Mouse (Mus musculus) ES-E14 (cell line): ENCODE measurements around the gene Pgam1. TPM values are rescaled to one million over a fixed set of nuclear protein-coding genes. Genes with fewer than 3 reads are reported as not detected.
A peak's percentile ranks its signal among the peaks of the same experiment; 100 is the strongest.

Experiments used
- DNase-seq: peaks from one replicate; pipeline ENCODE4 v3.0.0-alpha.2; 2013; ENCODE audit warnings: low read depth, low spot score
- H3K27ac ChIP-seq: 2 replicates; pipeline ENCODE4 v1.5.1; 2012; ENCODE audit warnings: low read depth, mild to moderate bottlenecking, low read length, moderate library complexity, mixed read lengths; ENCODE audit not compliant: poor library complexity, insufficient read depth, severe bottlenecking
- H3K36me3 ChIP-seq: 2 replicates; pipeline ENCODE4 v1.6.1; 2012; ENCODE audit warnings: mild to moderate bottlenecking, low read length, moderate library complexity, mixed read lengths; ENCODE audit not compliant: control insufficient read depth, poor library complexity, insufficient read depth, severe bottlenecking
- H3K4me1 ChIP-seq, 2 experiments: fragments of 150-350 bp in 1 of 2; sonication (generic) in 1 of 2; 2 replicates each; pipeline ENCODE4 v1.6.1; 2012; ENCODE audit warnings: low read length in 2 of 2, mild to moderate bottlenecking in 1 of 2, mixed read lengths in 1 of 2; ENCODE audit not compliant: control insufficient read depth in 2 of 2, insufficient read depth in 2 of 2, poor library complexity in 1 of 2
- H3K4me3 ChIP-seq, 2 experiments: fragments of 150-350 bp in 1 of 2; sonication (generic) in 1 of 2; 2 replicates each; pipeline ENCODE4 v1.5.1; 2012; ENCODE audit warnings: low read length in 2 of 2, low read depth in 1 of 2, mild to moderate bottlenecking in 1 of 2, mixed read lengths in 1 of 2; ENCODE audit not compliant: insufficient read depth in 1 of 2, poor library complexity in 1 of 2, severe bottlenecking in 1 of 2
- H3K9ac ChIP-seq: 2 replicates; pipeline ENCODE4 v1.6.1; 2012; ENCODE audit warnings: low read depth, mild to moderate bottlenecking, low read length, mixed read lengths; ENCODE audit not compliant: poor library complexity, insufficient read depth, severe bottlenecking
- H3K9me3 ChIP-seq: fragments of 150-350 bp; sonication (generic); 2 replicates; pipeline ENCODE4 v1.6.1; 2012; ENCODE audit warnings: low read depth, mild to moderate bottlenecking, low read length; ENCODE audit not compliant: control insufficient read depth, insufficient read depth
- CHD2 ChIP-seq: IDR thresholded peaks from 2 replicates; pipeline ENCODE4 v1.6.1; 2014; ENCODE audit warnings: mild to moderate bottlenecking, low read depth, low read length, inconsistent platforms
- HCFC1 ChIP-seq: IDR thresholded peaks from 2 replicates; pipeline ENCODE4 v1.6.1; 2012; ENCODE audit warnings: low read length, inconsistent platforms, borderline replicate concordance; ENCODE audit not compliant: insufficient read depth
- MAFK ChIP-seq: IDR thresholded peaks from 2 replicates; pipeline ENCODE4 v1.6.1; 2014; ENCODE audit warnings: mild to moderate bottlenecking, low read depth, low read length, inconsistent platforms; ENCODE audit not compliant: insufficient read depth
- ZC3H11A ChIP-seq: IDR thresholded peaks from 2 replicates; pipeline ENCODE4 v1.6.1; 2012; ENCODE audit warnings: low read depth, mild to moderate bottlenecking, inconsistent platforms, low read length, borderline replicate concordance
- ZNF384 ChIP-seq: IDR thresholded peaks from 2 replicates; pipeline ENCODE4 v1.6.1; 2012; ENCODE audit warnings: low read depth, low read length, inconsistent platforms
- in situ Hi-C, 2 experiments: fragments of 600-800 bp; cut with MboI; formaldehyde crosslinking; loops; one replicate each; pipeline ENCODE4 v1.15.1; 2025; ENCODE audit warnings: low sequenced_read_pairs in 2 of 2, inconsistent platforms in 1 of 2; ENCODE audit not compliant: unreplicated experiment in 2 of 2
- total RNA-seq: library from RNA; depleted of rRNA; stranded (reverse); fragments of 300-350 nt; gene quantifications from 2 replicates; pipeline ENCODE4 v1.2.3, GENCODE M21; 2012

Pgam1 gene
- total RNA-seq, 1 experiment, result 881 TPM

DNA sequence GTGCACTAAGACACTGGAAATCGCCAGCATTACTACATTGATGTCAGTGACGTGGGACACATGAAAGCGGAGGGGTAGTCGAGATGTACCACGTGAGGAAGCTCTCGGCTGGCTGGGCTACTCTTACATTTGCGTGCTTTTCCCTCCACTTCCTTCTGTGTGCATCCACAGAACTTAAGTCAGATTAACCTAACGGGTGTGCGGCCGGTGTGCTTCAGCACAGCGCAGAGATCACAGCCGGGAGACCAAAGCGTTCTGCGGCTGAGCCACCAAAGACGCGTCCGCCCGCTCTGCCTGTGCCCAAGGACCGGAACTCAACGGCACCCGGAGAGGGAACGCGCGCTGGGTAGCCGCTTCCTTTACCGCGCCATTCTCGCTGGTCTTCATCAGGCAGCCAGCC is 21.0 kb downstream of the Pgam1 start:
- Histone ChIP-seq H3K4me1 (0 out of 4 replicates have a peak, but pooled peaks cover 0 to 4% of the 10 kb centered on the region in 2 experiments), H3K4me3 (peak overlapping the region; percentile 88 to 100), H3K36me3 (peaks cover 22% of the 10 kb centered on the region), H3K9me3 (no peaks in the 10 kb centered on the region), H3K9ac (peak overlapping the region; percentile 90), H3K27ac (no peak overlapping the region)
- DNase-seq, result no peak
- TF ChIP-seq MAFK (no peak), ZC3H11A (no peak), CHD2 (no peak), ZNF384 (no peak), HCFC1 (no peak)
- in situ Hi-C loops, result no loop called here

- in situ Hi-C loops, result no loop called here
- Histone ChIP-seq H3K9ac (peak within 1 kb of the TSS; percentile 93), H3K4me1 (0 out of 4 replicates have a peak, but pooled peaks cover 0 to 4% of the 10 kb centered on the region in 2 experiments), H3K27ac (no peak within 1 kb of the TSS), H3K36me3 (peaks cover 21% of the 10 kb centered on the region), H3K9me3 (no peaks in the 10 kb centered on the region), H3K4me3 (peak within 1 kb of the TSS; percentile 88 to 100)
- TF ChIP-seq ZNF384 (no peak), HCFC1 (peak; percentile 89), CHD2 (peak; percentile 90)
- DNase-seq, result peak; percentile 93
Observed at GRCm38 (mm10) chr19:41933179-41934086, 21.7 kb downstream of the Pgam1 start, which contains the start of the genes Exosc1 and Zdhhc16. Gene Exosc1 (minus strand): TSS chr19:41933423. Gene Zdhhc16 (plus strand): TSS chr19:41933480.

DNA sequence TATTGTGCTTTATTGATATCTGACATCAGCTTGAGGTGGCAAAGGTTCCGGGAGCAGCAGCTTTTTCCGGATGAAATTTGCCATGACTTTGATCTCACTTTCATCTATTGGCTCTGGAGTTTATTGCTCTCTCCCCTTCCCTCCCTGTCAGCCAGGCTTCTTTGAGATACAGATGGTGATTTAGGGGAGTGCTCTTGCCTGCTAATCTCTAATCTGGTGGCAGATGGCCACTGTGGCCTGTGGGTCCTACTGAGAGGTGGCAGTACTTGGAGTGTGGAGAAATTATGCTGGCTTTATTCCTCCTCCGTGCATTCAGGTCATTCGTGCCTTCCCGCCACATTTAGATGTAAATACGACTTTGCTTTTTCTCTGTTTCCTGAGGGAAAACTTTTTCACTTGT is 22.4 kb downstream of the Pgam1 start:
- in situ Hi-C loops, result no loop called here
- Histone ChIP-seq H3K9ac (peak overlapping the region; percentile 93; the same call in 1 of the 2 replicates), H3K4me3 (peak overlapping the region; percentile 88 to 100), H3K27ac (no peak overlapping the region), H3K4me1 (0 out of 4 replicates have a peak, but pooled peaks cover 0 to 4% of the 10 kb centered on the region in 2 experiments), H3K9me3 (no peaks in the 10 kb centered on the region), H3K36me3 (peaks cover 21% of the 10 kb centered on the region)
- no peak for TF ChIP-seq CHD2
- TF ChIP-seq ZC3H11A, result no peak
- no peak for TF ChIP-seq ZNF384
- TF ChIP-seq HCFC1, result no peak
- no peak for TF ChIP-seq MAFK
- no peak for DNase-seq

GRCm38 (mm10) chr19:41935921-41936320 is 24.2 kb downstream of the Pgam1 start:
- Histone ChIP-seq H3K4me1 (0 out of 4 replicates have a peak, but pooled peaks cover 0 to 4% of the 10 kb centered on the region in 2 experiments), H3K36me3 (peaks cover 23% of the 10 kb centered on the region), H3K27ac (no peak overlapping the region), H3K9me3 (no peaks in the 10 kb centered on the region), H3K4me3 (no peak overlapping the region), H3K9ac (no peak overlapping the region)
- in situ Hi-C loops, result no loop called here
- TF ChIP-seq MAFK (no peak), ZC3H11A (no peak), CHD2 (no peak), ZNF384 (no peak), HCFC1 (no peak)
- DNase-seq, result no peak
